Mouse (Mus musculus) gastrocnemius, postnatal 36 days (tissue): ENCODE results near the gene Slc35b2. TPM values are rescaled to one million over a fixed set of nuclear protein-coding genes. Genes with fewer than 3 reads are reported as not detected.

Source experiments
- DNase-seq, 2 experiments: peaks; one replicate each; pipeline ENCODE4 v3.0.0; 2022
- intact Hi-C: fragments of 180-260 bp; cut with DNase I; formaldehyde crosslinking; loops from one replicate; pipeline ENCODE4 v1.15.1; 2025
- total RNA-seq, 2 experiments: library from RNA; stranded (reverse); gene quantifications; 2 replicates each; pipeline ENCODE4 v1.2.3; 2021

Gene Slc35b2
- total RNA-seq, 2 experiments from 2014 or later: 17.3 to 21.4 TPM

GRCm38 (mm10) chr17:45579554-45579953 lies 15.9 kb downstream of the Slc35b2 start:
- intact Hi-C loops: no loop called here
- no peak for DNase-seq

- intact Hi-C loops: loop anchor here (5.0 kb wide), 1 partner anchor 136 kb away; no protein-coding TSS in a partner anchor
- no peak for DNase-seq
These were observed 17.3 kb downstream of the Slc35b2 start for GRCm38 (mm10) chr17:45580958-45581477.

GRCm38 (mm10) chr17:45581567-45581983 lies 17.9 kb downstream of the Slc35b2 start:
- intact Hi-C loops: loop anchor here (5.0 kb wide), 1 partner anchor 136 kb away; no protein-coding TSS in a partner anchor
- DNase-seq: peak in 1 of 2 experiments; percentile 61

- DNase-seq: no peak
These were observed 18.5 kb downstream of the Slc35b2 start for GRCm38 (mm10) chr17:45582188-45582587.

GRCm38 (mm10) chr17:45582715-45583355 lies 19.2 kb downstream of the Slc35b2 start:
- no peak for DNase-seq
- intact Hi-C loops: loop anchor here (2.0 to 5.0 kb wide), 2 partner anchors 60 to 134 kb away; no protein-coding TSS in a partner anchor

More at GRCm38 (mm10) chr17:45582188-45582587, 18.5 kb downstream of the Slc35b2 start:
- intact Hi-C loops: loop anchor here (2.0 to 5.0 kb wide), 2 partner anchors 61 to 135 kb away; no protein-coding TSS in a partner anchor

GRCm38 (mm10) chr17:45584096-45584896 lies 20.6 kb downstream of the Slc35b2 start:
- DNase-seq: peak; percentile 82 to 89
- intact Hi-C loops: loop anchor here (5.0 kb wide), 1 partner anchor 133 kb away; no protein-coding TSS in a partner anchor

GRCm38 (mm10) chr17:45584939-45585678 lies 21.4 kb downstream of the Slc35b2 start:
- intact Hi-C loops: loop anchor here (1.0 to 5.0 kb wide), 2 partner anchors 44 to 132 kb away; no protein-coding TSS in a partner anchor
- DNase-seq: peak; percentile 78 to 83

GRCm38 (mm10) chr17:45585725-45586448 lies 22.2 kb downstream of the Slc35b2 start:
- intact Hi-C loops: loop anchor here (1.0 kb wide), 1 partner anchor 43 kb away; no protein-coding TSS in a partner anchor

GRCm38 (mm10) chr17:45586449-45586837 lies 22.8 kb downstream of the Slc35b2 start:
- no peak for DNase-seq
- intact Hi-C loops: no loop called here

More at GRCm38 (mm10) chr17:45585725-45586448, 22.2 kb downstream of the Slc35b2 start:
- no peak for DNase-seq

GRCm38 (mm10) chr17:45588370-45588769 lies 24.7 kb downstream of the Slc35b2 start:
- intact Hi-C loops: no loop called here

GRCm38 (mm10) chr17:45589236-45589635 lies 25.6 kb downstream of the Slc35b2 start:
- no peak for DNase-seq
- intact Hi-C loops: no loop called here

More at GRCm38 (mm10) chr17:45588370-45588769, 24.7 kb downstream of the Slc35b2 start:
- no peak for DNase-seq

- no peak for DNase-seq
- intact Hi-C loops: no loop called here
These were observed 26.2 kb downstream of the Slc35b2 start for GRCm38 (mm10) chr17:45589844-45590243.

- intact Hi-C loops: no loop called here
- DNase-seq: no peak
These were observed 26.7 kb downstream of the Slc35b2 start for GRCm38 (mm10) chr17:45590410-45590809.

- peak; percentile 78 to 86 for DNase-seq
- intact Hi-C loops: no loop called here
These were observed 28.3 kb downstream of the Slc35b2 start for GRCm38 (mm10) chr17:45591701-45592605.

- DNase-seq: peak; percentile 60 to 62
- intact Hi-C loops: no loop called here
These were observed 29.1 kb downstream of the Slc35b2 start for GRCm38 (mm10) chr17:45592606-45593431.

- DNase-seq: no peak
- intact Hi-C loops: no loop called here
These were observed 29.8 kb downstream of the Slc35b2 start for GRCm38 (mm10) chr17:45593479-45593878.

- DNase-seq: no peak
- intact Hi-C loops: no loop called here
These were observed 30.5 kb downstream of the Slc35b2 start for GRCm38 (mm10) chr17:45594195-45594594.
